Mouse (Mus musculus) ovary, adult 18-20 months (tissue): ENCODE data around the gene Adprm.
"Not testable (repeated sequence)": the region's sequence is repeated elsewhere in the genome, so short reads cannot be mapped to it uniquely, and the experiment has no call there.

Experiments
- DNase-seq: peaks from one replicate; pipeline ENCODE4 v3.0.0; 2022; ENCODE audit warnings: low spot score, mixed read lengths

The Adprm gene

DNA sequence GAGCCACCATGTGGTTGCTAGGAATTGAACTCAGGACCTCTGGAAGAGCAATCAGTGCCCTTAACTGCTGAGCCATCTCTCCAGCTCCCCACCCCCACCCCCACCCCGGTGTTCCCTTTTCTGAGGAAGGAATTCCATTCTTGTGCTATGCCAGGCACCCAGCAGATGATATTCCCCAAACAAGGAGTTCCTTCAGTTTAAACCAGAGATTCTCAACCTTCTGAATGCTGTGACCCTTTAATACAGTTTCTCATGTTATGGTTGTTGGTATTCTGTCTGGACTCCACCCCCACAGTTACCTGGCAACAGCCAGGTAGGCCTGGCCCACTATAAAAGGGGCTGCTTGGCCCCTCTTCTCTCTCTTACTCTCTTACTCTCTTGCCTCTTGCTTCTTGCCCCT, 29.2 kb downstream of the Adprm start:
- DNase-seq: not testable (repeated sequence)

DNA sequence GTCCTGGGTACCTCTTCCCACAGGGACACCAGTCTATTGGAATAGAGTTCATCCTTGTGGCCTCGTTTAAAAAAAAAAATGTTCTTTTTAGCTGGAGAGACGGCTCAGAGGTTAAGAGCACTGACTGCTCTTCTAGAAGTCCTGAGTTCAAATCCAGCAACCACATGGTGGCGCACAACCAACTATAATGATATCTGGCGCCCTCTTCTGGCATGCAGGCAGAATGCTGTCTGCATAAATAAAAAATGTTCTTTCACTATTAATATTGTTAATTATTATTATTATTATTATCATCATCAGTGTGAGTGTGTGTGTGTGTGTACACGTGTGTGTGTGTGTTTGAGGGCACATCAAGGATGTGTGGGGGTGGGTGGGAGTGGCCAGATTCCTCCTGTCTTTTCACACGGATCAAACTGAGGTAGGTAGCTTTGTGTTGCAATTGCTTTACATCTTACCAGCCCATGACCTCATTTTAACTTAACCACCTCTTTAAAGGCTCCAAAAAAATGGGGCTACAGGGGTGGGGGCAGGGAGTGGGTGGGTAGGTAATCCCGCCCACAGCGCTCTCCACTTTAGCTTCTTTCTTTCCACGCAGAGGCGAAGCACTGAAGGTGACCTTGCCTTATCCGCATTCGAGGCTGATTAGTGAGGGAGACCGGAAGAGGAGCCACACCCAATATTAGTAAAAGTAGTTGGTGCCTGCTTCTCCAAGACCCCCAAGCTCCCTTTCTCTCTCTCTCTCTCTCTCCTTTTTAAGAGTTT, 29.9 kb downstream of the Adprm start:
- no peak for DNase-seq

- DNase-seq: peak; percentile 37
Measured at GRCm38 (mm10) chr11:67020948-67021347, 31.4 kb downstream of the Adprm start.

- no peak for DNase-seq
Measured at GRCm38 (mm10) chr11:67019711-67020475, 32.5 kb downstream of the Adprm start.

DNA sequence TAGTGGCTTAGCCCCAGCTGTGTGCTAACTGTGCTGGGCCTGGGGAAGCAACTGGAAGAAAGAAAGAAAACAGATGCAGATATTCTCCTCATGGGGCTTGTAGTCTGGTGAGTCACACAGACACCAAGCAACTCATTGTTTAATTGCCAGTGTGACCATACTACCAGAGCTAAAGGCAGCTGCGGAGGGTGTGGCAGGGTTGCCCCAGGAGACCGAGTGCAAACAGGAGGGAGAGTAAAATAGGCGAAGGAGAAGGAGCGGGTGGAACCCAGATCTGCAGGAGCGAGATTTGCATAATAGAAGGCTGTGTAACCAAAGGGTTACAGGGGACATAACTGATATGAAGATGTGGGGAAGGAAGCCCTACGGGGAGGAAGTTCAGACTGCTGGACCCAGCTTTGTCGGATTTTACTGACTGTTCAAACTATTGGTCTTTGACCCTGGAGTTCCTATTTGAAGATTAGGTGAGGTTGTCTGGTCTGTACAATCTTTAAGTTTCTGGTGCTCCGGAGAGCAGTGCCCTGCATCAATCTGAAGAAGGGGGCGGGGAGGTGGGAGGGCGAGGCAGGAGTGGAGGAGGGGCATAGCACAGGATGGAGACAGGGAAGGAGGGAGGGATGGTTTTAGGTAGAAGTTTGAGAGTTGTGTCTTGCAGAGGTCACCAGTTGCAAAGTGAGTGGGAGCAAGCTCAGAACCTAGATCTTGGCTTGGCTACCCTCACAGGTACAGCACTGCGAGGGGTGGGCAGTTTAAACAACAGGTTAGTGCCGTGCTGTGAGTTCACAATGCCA, 34.4 kb downstream of the Adprm start:
- no peak for DNase-seq

DNA sequence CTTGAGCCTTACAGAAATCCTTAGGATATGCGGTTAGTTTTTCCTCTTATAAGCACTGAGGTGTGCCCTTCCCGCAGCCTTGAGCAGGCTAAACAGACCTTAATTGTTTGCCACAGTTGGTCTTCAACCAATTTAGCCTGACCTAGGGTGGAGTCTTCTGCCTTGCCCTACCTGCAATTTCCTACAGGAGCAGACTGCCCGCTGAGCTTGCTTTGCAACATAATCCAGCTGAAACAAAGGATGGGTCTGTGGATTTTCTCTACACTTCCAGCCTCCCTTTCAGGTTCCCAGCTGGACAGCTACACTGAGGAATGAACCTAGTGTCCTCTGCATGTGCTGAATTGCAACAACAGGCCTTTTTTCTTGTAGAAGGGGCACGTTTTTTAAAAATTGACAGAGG, 40.8 kb downstream of the Adprm start:
- no peak for DNase-seq

DNA sequence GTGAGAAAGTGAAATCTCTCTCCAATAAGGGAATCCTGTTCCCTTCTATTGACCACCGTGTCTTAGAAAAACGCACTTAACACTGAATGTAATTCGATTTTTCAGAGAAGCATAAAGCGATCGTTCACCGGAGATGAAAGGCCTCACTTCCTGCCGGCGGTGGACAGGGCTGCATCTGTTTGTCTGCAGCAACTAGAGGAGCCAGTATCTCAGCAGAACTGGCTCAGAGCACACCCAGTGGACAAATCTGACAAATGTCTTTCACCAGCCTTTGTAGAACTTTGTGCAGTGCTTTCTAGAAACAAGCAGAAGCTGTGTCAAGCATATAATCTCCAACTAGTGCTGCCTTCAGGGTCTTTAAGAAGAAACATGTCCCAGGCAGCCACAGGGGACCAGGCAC, 42.0 kb downstream of the Adprm start:
- DNase-seq: no peak

DNA sequence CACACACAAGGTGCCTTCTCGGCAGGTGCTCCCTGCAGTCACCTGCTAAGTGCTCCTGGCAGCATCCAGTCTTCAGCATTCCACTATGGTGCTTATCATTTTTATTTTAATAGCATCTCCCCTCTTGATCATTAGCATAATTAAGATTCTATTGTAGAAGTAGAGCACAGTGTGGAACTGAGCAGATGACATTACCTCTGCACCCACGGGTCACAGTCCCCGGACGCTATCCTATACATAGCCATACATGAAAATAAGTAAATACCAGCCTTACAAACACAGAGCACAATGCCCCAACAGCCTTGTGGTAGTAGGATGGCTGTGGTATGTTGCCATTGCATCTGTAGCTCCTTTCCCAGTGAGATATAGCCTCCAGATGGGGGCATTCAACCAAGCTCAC, 43.9 kb downstream of the Adprm start:
- no peak for DNase-seq

- DNase-seq: no peak
Measured at GRCm38 (mm10) chr11:67007961-67008360, 44.4 kb downstream of the Adprm start.

DNA sequence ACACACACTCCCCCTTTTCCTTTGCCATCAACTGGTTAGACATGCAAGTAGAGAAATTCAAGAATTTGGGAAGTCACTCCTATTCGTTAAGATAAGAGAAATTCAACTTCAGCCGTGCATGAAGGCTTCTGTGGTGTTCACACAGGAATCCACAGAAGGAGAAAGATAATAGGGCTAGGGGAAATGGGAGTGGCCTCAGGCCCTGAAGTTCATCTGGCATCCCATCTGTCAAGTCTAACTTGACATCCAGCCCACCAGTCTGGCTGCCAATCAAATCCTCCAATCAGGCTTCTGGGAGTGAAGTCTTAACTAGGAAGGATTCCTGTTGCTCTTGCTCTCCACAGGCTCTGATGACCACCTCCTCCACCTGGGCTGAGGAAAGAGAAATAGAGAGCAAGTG, 49.5 kb downstream of the Adprm start:
- DNase-seq: no peak

DNA sequence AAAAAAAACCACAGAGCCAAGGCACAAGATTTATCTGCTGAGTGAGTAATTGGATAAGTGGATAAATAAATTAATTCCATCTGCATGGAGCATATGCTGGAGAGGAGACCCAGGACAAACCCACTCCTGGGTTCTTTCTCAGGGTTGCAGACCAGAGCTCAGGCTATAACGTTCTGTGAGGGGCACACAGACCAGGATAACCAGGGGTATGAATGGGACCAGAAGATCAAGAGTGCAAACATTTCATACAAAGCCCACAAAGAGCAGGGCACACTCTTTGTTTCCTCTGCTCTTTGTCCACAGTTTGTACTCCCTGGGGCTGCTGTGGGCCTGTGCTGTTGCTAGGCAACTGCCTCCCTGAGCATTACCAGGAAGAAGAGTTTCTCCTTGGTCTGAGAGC, 50.7 kb downstream of the Adprm start:
- no peak for DNase-seq

DNA sequence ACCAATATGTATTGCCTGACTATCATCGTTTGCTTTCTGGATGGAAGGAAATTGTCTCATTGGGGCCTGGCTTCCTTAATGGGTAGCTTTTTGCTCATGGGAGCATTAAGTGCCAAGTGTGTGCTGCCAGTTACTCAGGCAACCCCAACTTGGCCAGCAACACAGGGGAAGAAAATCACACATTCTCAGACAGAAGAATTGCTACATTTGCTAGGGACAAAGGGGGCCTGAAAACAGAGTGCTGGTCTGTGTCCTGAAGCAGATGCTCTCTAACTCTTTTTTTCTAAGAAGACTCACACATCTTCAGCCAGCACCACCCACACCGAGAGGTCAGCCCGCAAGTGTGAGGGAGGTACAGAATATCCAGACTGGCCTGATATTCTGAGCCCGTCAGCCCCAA, 51.7 kb downstream of the Adprm start:
- DNase-seq: no peak

- DNase-seq: peak; percentile 68
Measured at GRCm38 (mm10) chr11:66998467-66999403, 53.7 kb downstream of the Adprm start.

DNA sequence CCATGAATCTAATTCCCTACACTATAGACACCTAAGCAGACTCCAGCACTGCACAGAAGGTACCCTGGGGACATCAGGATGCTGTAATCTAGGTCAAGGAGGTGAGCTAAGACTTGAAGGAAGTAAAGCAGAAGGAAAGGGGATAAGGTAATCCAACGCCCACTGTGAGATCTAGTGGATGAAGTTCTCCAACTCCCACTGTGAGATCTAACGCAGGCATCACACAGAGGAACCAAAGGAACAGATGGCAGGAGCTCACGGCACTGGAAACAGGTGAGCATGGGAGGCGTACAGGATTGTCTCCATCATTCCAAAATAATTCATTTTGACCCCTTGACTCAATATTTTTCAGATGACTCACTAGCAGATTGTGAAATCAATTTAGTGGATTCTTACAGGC, 55.9 kb downstream of the Adprm start:
- no peak for DNase-seq

- no peak for DNase-seq
Measured at GRCm38 (mm10) chr11:66993674-66994073, 58.7 kb downstream of the Adprm start.

DNA sequence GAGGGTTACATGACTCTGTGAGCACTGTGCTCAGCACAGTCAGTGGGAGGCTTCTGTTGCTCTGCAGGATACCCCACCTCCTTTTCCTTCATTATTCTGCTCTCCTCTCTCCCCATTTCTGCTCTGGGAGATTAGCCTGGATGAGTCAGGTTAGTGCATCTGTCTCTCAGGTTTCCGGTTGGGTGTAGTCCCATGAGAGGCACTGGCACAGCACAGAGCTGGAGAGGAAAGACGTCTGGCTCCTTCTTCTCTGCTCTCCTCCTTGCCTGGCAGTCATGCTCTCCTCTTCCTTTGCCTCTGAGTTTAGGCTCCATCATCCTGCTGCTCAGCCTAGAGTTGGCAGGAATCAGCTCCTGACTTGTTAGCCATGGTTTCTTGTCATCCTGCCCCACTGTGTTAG, 60.2 kb downstream of the Adprm start:
- DNase-seq: no peak
